Mouse (Mus musculus): ENCODE results near the gene Zfp583. TPM values are rescaled to one million over a fixed set of nuclear protein-coding genes. Genes with fewer than 3 reads are reported as not detected.
A peak's percentile ranks its signal among the peaks of the same experiment; 100 is the strongest.
"Not testable (repeated sequence)": the region's sequence is repeated elsewhere in the genome, so short reads cannot be mapped to it uniquely, and the experiment has no call there.

Gene Zfp583
- polyA plus RNA-seq (2012; ENCODE audit: insufficient read depth, low replicate concordance): 1.2 TPM in 1 of 2 replicates, not detected in the other

- Histone ChIP-seq H3K36me3 (replicated peaks; ENCODE audit: low read length) (peaks cover 11% of the 10 kb centered on the region), H3K27me3 (replicated peaks) (no peaks in the 10 kb centered on the region), H3K4me3 (replicated peaks) (peak within 1 kb of the TSS; percentile 94), H3K4me1 (peaks cover 17% of the 10 kb centered on the region), H3K9me3 (no peaks in the 10 kb centered on the region)
- TF ChIP-seq FLI1 (IDR thresholded peaks at IDR 0.05; ENCODE audit: low read length) (no peak), GATA1 (IDR thresholded peaks at IDR 0.05; ENCODE audit: borderline replicate concordance, low read length) (no peak)
Measured at GRCm38 (mm10) chr7:6331233-6331956, at the start of gene Zfp583. Zfp583 (minus strand) TSS chr7:6331285.

GRCm38 (mm10) chr7:6378441-6378840, 47.4 kb upstream of the Zfp583 start:
- peaks cover 3% of the 10 kb centered on the region for H3K36me3 ChIP-seq (replicated peaks; ENCODE audit: low read length)
- no peaks in the 10 kb centered on the region for H3K9me3 ChIP-seq
- no peaks in the 10 kb centered on the region for H3K27me3 ChIP-seq (replicated peaks)
- no peak for TF ChIP-seq GATA1 (IDR thresholded peaks at IDR 0.05; ENCODE audit: borderline replicate concordance, low read length)
- TF ChIP-seq FLI1 (IDR thresholded peaks at IDR 0.05; ENCODE audit: low read length): no peak
- H3K4me3 ChIP-seq (replicated peaks): no peak overlapping the region
- H3K4me1 ChIP-seq: peaks cover 16% of the 10 kb centered on the region

DNA sequence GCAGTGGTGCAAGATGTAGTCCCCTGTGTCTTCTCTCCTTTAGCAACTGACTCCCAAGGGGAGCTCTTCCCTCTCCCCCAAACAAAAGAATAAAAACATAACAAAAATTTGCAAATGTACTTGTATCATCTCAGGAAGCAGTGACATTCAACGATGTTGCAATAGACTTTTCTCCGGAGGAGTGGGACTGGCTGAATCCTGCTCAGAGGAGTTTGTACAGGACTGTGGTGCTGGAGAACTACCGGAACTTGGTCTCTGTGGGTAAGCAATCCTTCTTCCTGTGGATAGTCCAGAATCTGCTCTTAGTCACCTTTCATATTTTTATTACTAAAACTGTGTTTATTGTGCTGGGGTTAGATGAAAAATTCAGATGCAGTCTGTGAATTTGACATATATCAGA, 41.9 kb upstream of the Zfp583 start:
- no peaks in the 10 kb centered on the region for H3K4me1 ChIP-seq
- no peak for TF ChIP-seq FLI1 (IDR thresholded peaks at IDR 0.05; ENCODE audit: low read length)
- TF ChIP-seq GATA1 (IDR thresholded peaks at IDR 0.05; ENCODE audit: borderline replicate concordance, low read length): no peak
- H3K36me3 ChIP-seq (replicated peaks; ENCODE audit: low read length): peaks cover 3% of the 10 kb centered on the region

GRCm38 (mm10) chr7:6369460-6369859, 38.4 kb upstream of the Zfp583 start:
- H3K36me3 ChIP-seq (replicated peaks; ENCODE audit: low read length): peaks cover 3% of the 10 kb centered on the region
- H3K27me3 ChIP-seq (replicated peaks): no peaks in the 10 kb centered on the region
- TF ChIP-seq FLI1 (IDR thresholded peaks at IDR 0.05; ENCODE audit: low read length): no peak
- no peak for TF ChIP-seq GATA1 (IDR thresholded peaks at IDR 0.05; ENCODE audit: borderline replicate concordance, low read length)
- H3K4me3 ChIP-seq (replicated peaks): no peak overlapping the region
- peaks cover 8% of the 10 kb centered on the region; the same call in 1 of the 2 replicates for H3K4me1 ChIP-seq
- no peaks in the 10 kb centered on the region for H3K9me3 ChIP-seq

More for the DNA sequence above, 41.9 kb upstream of the Zfp583 start:
- Histone ChIP-seq H3K9me3 (no peaks in the 10 kb centered on the region), H3K27me3 (replicated peaks) (no peaks in the 10 kb centered on the region), H3K4me3 (replicated peaks) (no peak overlapping the region)

GRCm38 (mm10) chr7:6368146-6368545, 37.1 kb upstream of the Zfp583 start:
- not testable (repeated sequence) for H3K36me3 ChIP-seq (replicated peaks; ENCODE audit: low read length); H3K4me3 ChIP-seq (replicated peaks); H3K9me3 ChIP-seq; H3K27me3 ChIP-seq (replicated peaks)
- H3K4me1 ChIP-seq: peaks cover 17% of the 10 kb centered on the region

DNA sequence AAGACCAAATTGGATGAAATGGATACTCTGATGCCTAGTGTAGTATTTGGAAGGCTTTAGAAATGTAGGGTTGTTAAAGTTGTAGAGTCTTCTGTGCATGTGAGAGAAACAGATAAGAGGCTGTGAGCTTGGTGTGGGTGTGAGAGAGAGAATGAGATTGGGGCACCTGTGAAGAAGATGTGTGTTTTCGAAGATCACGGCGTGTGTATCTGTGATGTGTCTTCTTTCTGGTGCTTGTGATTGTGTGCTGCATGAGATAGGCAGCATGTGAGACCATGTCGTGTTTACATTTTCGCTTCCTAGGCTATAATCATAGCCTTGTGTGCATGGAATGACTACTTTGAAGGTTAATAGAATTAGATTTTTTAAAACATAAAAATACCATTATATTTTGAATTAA, 36.1 kb upstream of the Zfp583 start:
- Histone ChIP-seq H3K27me3 (replicated peaks) (no peaks in the 10 kb centered on the region), H3K4me3 (replicated peaks) (no peak overlapping the region), H3K9me3 (no peaks in the 10 kb centered on the region), H3K4me1 (peaks cover 20% of the 10 kb centered on the region), H3K36me3 (replicated peaks; ENCODE audit: low read length) (peaks cover 1% of the 10 kb centered on the region)
- TF ChIP-seq FLI1 (IDR thresholded peaks at IDR 0.05; ENCODE audit: low read length) (no peak), GATA1 (IDR thresholded peaks at IDR 0.05; ENCODE audit: borderline replicate concordance, low read length) (no peak)

DNA sequence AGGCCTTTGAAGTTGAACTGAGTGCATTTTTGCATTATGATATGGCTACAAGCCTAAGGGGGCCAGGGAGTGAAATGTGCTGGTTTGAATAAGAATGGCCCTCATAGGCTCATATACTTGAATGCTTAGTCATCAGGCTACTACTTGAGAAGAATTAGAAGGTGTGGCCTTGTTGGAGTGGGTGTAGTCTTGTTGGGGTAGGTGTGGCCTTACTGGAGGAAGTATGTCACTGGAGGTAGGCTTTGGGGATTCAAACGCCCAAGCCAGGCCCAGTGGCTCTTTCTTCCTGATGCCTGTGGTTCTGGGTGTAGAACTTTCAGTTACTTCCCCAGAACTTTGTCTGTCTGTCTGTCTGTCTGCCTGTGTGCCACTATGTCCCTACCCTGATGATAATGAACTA, 33.7 kb upstream of the Zfp583 start:
- no peak overlapping the region for H3K4me3 ChIP-seq (replicated peaks)
- H3K4me1 ChIP-seq: peaks cover 32% of the 10 kb centered on the region
- no peaks in the 10 kb centered on the region for H3K27me3 ChIP-seq (replicated peaks)
- TF ChIP-seq GATA1 (IDR thresholded peaks at IDR 0.05; ENCODE audit: borderline replicate concordance, low read length): no peak
- TF ChIP-seq FLI1 (IDR thresholded peaks at IDR 0.05; ENCODE audit: low read length): no peak
- H3K9me3 ChIP-seq: no peaks in the 10 kb centered on the region
- no peaks in the 10 kb centered on the region for H3K36me3 ChIP-seq (replicated peaks; ENCODE audit: low read length)

GRCm38 (mm10) chr7:6363047-6363488, 32.0 kb upstream of the Zfp583 start, which contains the start of gene Zfp78:
Zfp78 (plus strand) TSS chr7:6363280.
- peaks cover 32% of the 10 kb centered on the region for H3K4me1 ChIP-seq
- H3K4me3 ChIP-seq (replicated peaks): peak within 1 kb of the TSS; percentile 94
- no peaks in the 10 kb centered on the region for H3K27me3 ChIP-seq (replicated peaks)
- TF ChIP-seq FLI1 (IDR thresholded peaks at IDR 0.05; ENCODE audit: low read length) (no peak), GATA1 (IDR thresholded peaks at IDR 0.05; ENCODE audit: borderline replicate concordance, low read length) (no peak)
- H3K36me3 ChIP-seq (replicated peaks; ENCODE audit: low read length): no peaks in the 10 kb centered on the region
- no peaks in the 10 kb centered on the region for H3K9me3 ChIP-seq

- Histone ChIP-seq H3K36me3 (replicated peaks; ENCODE audit: low read length) (no peaks in the 10 kb centered on the region), H3K4me3 (replicated peaks) (peak overlapping the region; percentile 94), H3K4me1 (peaks cover 32% of the 10 kb centered on the region), H3K27me3 (replicated peaks) (no peaks in the 10 kb centered on the region), H3K9me3 (no peaks in the 10 kb centered on the region)
- TF ChIP-seq FLI1 (IDR thresholded peaks at IDR 0.05; ENCODE audit: low read length) (no peak), GATA1 (IDR thresholded peaks at IDR 0.05; ENCODE audit: borderline replicate concordance, low read length) (no peak)
Measured at GRCm38 (mm10) chr7:6362268-6363046, 31.4 kb upstream of the Zfp583 start.

GRCm38 (mm10) chr7:6361756-6362155, 30.7 kb upstream of the Zfp583 start:
- Histone ChIP-seq H3K4me1 (peaks cover 29% of the 10 kb centered on the region), H3K4me3 (replicated peaks) (peak overlapping the region; percentile 94)
- TF ChIP-seq FLI1 (IDR thresholded peaks at IDR 0.05; ENCODE audit: low read length) (no peak), GATA1 (IDR thresholded peaks at IDR 0.05; ENCODE audit: borderline replicate concordance, low read length) (no peak)

More at GRCm38 (mm10) chr7:6361756-6362155, 30.7 kb upstream of the Zfp583 start:
- H3K36me3 ChIP-seq (replicated peaks; ENCODE audit: low read length): no peaks in the 10 kb centered on the region
- no peaks in the 10 kb centered on the region for H3K27me3 ChIP-seq (replicated peaks)
- no peaks in the 10 kb centered on the region for H3K9me3 ChIP-seq

All from megakaryocyte, embryonic 14.5 days (primary cell).